Mouse (Mus musculus) inflammation-experienced regulatory T-cells (primary cell): ENCODE results near the gene Csf2ra. TPM values are rescaled to one million over a fixed set of nuclear protein-coding genes. Genes with fewer than 3 reads are reported as not detected.

Experiments
- polyA plus RNA-seq, 2 experiments: library from polyadenylated mRNA; unstranded; fragments of 100-300 nt; shearing (Covaris generic); gene quantifications; one replicate each; pipeline ENCODE4 v1.2.1; 2017

The Csf2ra gene
- polyA plus RNA-seq, result 10 to 100 TPM in 1 of 2 experiments, 1 to 10 TPM in 1; 8.1 to 12.1 TPM

DNA sequence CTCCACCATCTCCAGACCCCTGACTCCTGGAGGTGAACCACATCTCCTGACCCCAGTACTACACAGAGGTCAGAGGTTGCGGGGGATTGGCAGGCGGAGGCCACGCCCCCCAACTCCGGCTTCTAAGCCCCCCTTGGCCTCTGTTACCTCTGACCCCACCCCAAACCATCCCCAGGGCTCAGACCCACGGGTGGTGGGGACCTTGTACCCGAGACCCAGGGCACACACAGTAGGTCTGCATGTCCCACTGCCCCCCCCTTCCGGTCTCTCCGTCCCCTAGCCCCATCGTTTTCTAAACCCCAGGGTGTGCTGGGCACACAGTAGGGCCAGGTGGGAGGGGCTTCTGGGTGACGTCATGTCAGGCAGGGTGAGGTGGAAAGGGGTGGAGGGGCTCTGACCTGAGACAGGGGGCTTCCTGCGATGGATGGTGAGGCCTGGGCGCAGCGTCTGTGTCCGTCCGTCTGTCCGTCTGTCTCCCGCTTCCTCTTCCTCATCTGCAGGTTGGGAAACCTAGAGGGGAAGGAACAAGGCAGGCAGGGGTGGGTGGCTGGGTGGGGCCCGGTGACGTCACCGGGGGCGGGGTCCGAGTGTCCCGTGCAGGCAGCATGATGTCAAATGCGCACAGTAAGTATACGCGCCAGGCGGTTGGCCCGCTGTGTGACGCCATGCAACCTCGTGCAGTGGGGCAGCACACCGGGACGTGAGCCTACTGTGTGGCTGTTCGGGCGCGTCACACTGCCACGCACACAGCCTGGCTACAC lies at the start of gene Csf2ra:
TSS of gene Csf2ra (minus strand) at position 489 of the 761 bp plus-strand sequence.

DNA sequence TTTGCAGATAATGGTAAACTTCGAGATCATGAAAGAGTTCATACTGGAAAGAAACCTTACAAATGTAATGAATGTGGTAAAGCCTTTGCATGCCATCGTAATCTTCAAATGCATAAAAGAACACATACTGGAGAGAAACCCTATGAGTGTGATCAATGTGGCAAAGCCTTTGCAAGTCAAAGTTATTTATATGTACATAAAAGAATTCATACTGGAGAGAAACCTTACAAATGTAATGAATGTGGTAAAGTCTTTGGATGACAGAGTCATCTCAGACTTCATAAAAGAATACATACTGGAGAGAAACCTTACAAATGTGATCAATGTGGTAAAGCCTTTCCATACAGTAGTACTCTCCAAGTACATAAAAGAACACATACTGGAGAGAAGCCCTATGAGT lies 44.6 kb downstream of the Csf2ra start, which contains the start of gene Gm6020:
TSS of gene Gm6020 (plus strand) at position 301 of the 400 bp plus-strand sequence.

DNA sequence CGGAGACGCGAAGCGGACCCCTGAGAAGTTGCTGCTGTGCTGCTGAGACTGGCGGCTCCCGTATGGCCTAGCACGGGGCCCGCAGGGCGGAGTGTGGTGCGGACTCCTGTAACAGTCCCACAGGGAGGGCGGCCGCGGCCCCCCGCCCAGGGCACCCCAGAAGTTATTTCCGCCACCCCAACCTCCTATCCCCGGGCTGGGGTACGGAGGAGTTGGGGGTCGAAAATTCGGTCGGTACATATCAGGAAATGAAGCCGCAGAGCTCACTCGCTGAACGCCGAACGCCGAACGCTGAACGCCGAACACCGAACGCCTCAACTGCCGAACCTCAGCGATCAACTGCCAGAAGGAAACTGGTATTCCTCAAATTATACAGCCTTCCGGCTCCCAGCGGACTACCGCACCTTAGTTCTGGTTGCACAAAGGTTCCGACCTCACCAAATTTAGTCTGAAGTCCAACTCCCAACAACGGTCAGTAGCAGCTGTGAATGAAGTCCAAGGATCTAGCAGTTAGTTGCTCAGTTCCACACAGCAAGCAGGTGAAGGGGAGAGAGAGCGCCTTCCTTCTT lies 52.4 kb downstream of the Csf2ra start, which contains the start of gene Gm7102:
TSS of gene Gm7102 (minus strand) at position 554 of the 569 bp plus-strand sequence.

Other genes with a start within 250 kb of the Csf2ra start
- 10 to 100 TPM; 43.5 to 45.0 TPM for gene Zfp950, start 87.6 kb downstream of the Csf2ra start, polyA plus RNA-seq
- under 1 TPM; 0.38 to 0.45 TPM for gene Gm7102, start 52.1 kb downstream of the Csf2ra start, polyA plus RNA-seq
- not detected for gene Gm6020, start 44.5 kb downstream of the Csf2ra start, polyA plus RNA-seq
- gene Gm21060, start 68.6 kb upstream of the Csf2ra start, polyA plus RNA-seq, result not detected